Mouse (Mus musculus): ENCODE measurements at regions not wholly inside any gene's neighbourhood (a gene's known extent, or its start where the extent isn't known, plus 50 kb on each side); places are given as distances from the start of the nearest gene placed in this dataset.

DNA sequence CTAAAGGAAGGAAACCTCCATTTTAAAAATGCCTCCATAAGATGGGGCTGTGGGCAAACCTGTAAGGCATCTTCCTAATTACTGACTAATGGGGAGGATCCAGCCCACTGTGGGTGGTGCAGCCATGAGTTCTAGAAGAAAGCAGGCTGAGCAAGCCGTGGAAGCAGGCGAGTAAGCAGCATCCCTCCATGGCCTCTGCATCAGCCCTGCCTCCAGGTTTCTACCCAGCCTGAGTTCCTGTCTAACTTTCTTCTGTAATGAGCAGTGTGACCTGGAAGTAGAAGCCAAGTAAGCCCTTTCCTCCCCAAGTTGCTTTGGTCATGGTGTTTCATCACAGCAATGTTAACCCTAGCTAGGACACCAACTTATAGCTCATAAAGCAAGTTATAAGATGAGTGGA lies 66.5 kb upstream of the Twist2 start:
- TF ChIP-seq CTCF (IDR thresholded peaks at IDR 0.05; ENCODE audit: low read depth, low read length) = no peak
- TF ChIP-seq TAL1 (conservative IDR thresholded peaks at IDR 0.05; ENCODE audit: low read depth, low read length) = no peak
- no peak for TF ChIP-seq GATA1 (IDR thresholded peaks at IDR 0.05; ENCODE audit: borderline replicate concordance, low read length)
- TF ChIP-seq GATA2 (IDR thresholded peaks at IDR 0.05; ENCODE audit: borderline replicate concordance, low read depth, low read length) = no peak
